Comparison of ENCODE assay signal across 15 mouse cellular contexts in the genomic region with DNA sequence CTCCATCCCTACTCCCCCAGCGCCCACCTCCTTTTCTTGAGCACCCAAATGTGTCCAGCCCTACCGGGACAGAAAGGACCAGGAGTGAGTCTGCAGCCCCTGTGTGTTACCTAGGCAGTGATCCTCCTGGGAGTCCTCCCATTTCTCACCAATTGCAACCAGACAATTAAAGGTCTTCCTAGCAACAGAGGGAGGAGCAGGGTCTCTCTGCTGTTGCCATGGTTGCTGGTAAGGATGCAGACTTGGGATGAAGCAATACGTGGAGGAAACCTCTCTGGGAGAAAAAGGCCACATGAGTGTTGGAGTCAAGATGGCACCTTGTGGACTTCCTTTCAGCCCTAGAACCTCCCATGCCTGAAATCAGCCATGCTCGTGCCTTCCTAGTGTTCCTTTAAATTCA. TPM values are rescaled to one million over a fixed set of nuclear protein-coding genes. Genes with fewer than 3 reads are reported as not detected.
A peak's percentile ranks its signal among the peaks of the same experiment; 100 is the strongest.
DNase-seq lines count a peak whose midpoint lies in the region; ATAC-seq lines count a peak whose summit lies in the region.
"Had no signal": no experiment of that assay in that cellular context is flagged by ENCODE, and none has a peak within 500 bp of the region (broad histone marks: within the 10 kb centered on the region; RNA-seq: fewer than 3 reads in every experiment).

No protein-coding gene starts in this region.

- no peak overlapping the region for H3K27ac ChIP-seq in hindbrain, embryonic 14.5 days
- peak overlapping the region; percentile 39 for H3K27ac ChIP-seq in midbrain, embryonic 15.5 days
- H3K27ac ChIP-seq: embryonic facial prominence, embryonic 15.5 days had no signal

- H3K9ac ChIP-seq in hindbrain, embryonic 14.5 days, result no peak overlapping the region
- no peak overlapping the region for H3K9ac ChIP-seq in midbrain, embryonic 15.5 days
- H3K9ac ChIP-seq: embryonic facial prominence, embryonic 15.5 days; lung, embryonic 15.5 days had no signal

- no peaks in the 10 kb centered on the region for H3K27me3 ChIP-seq in hindbrain, embryonic 14.5 days (ENCODE audit: control insufficient read depth, insufficient read depth, low read length)
- H3K27me3 ChIP-seq in midbrain, embryonic 15.5 days (replicated peaks), result no peaks in the 10 kb centered on the region; the same call in 1 of the 2 replicates

- 0 out of 2 replicates have a peak, but pooled peaks cover 1% of the 10 kb centered on the region for H3K36me3 ChIP-seq in hindbrain, embryonic 14.5 days (replicated peaks; ENCODE audit: control insufficient read depth, insufficient read depth)
- H3K36me3 ChIP-seq in midbrain, embryonic 15.5 days (replicated peaks), result no peaks in the 10 kb centered on the region
- H3K36me3 ChIP-seq: embryonic facial prominence, embryonic 15.5 days; lung, embryonic 15.5 days had no signal

- peak; percentile 45 for DNase-seq in embryo, embryonic 10 days (ENCODE audit: low spot score)
- no peak for DNase-seq in embryo, embryonic 9.5 days (ENCODE audit: extremely low spot score)
- peak; percentile 53 for DNase-seq in embryo, embryonic 10.5 days (ENCODE audit: low spot score)
- no peak for DNase-seq in hindbrain, embryonic 14.5 days (ENCODE audit: low spot score)
- no peak for DNase-seq in heart, adult 18-20 months
- no peak for DNase-seq in right cerebral cortex, adult 2 months (ENCODE audit: low spot score in 2 of 2)
- DNase-seq: adrenal gland, adult 8-10 months; cerebellum, postnatal 14 days; gastrocnemius, postnatal 36 days; layer of hippocampus, adult 9-11 months had no signal

- no peaks in the 10 kb centered on the region for H3K9me3 ChIP-seq in hindbrain, embryonic 14.5 days (ENCODE audit: control insufficient read depth, low read length)
- no peaks in the 10 kb centered on the region for H3K9me3 ChIP-seq in midbrain, embryonic 15.5 days
- H3K9me3 ChIP-seq: embryonic facial prominence, embryonic 15.5 days; lung, embryonic 15.5 days had no signal

- ATAC-seq in hindbrain, embryonic 14.5 days (ENCODE audit: low FRiP score), result 0 out of 2 replicates have a peak, but pooled peaks have one; percentile 35
- peak; percentile 40; the same call in 1 of the 2 replicates for ATAC-seq in midbrain, embryonic 15.5 days (replicated peaks)
- no peak for ATAC-seq in monocyte, adult 5-6 weeks (replicated peaks; ENCODE audit: insufficient number of reproducible peaks, low FRiP score, low TSS enrichment, poor library complexity, severe bottlenecking)

- H3K4me3 ChIP-seq in hindbrain, embryonic 14.5 days (replicated peaks; ENCODE audit: low read length), result no peak overlapping the region
- no peak overlapping the region for H3K4me3 ChIP-seq in midbrain, embryonic 15.5 days
- H3K4me3 ChIP-seq: embryonic facial prominence, embryonic 15.5 days had no signal

- H3K4me2 ChIP-seq in hindbrain, embryonic 14.5 days (replicated peaks), result no peak overlapping the region
- no peak overlapping the region for H3K4me2 ChIP-seq in midbrain, embryonic 15.5 days
- H3K4me2 ChIP-seq: embryonic facial prominence, embryonic 15.5 days had no signal

- peaks cover 20% of the 10 kb centered on the region for H3K4me1 ChIP-seq in hindbrain, embryonic 14.5 days (replicated peaks; ENCODE audit: control insufficient read depth, insufficient read depth, low read length)
- peaks cover 27% of the 10 kb centered on the region for H3K4me1 ChIP-seq in midbrain, embryonic 15.5 days

- 12% methylated on average over 4 of the region's 4 CpGs for WGBS in hindbrain, embryonic 14.5 days
- 11% methylated on average over 4 of the region's 4 CpGs for WGBS in midbrain, embryonic 15.5 days

RNA-seq across cellular contexts. Expression of a gene that starts 19.7 kb away (rescaled TPM):
- polyA plus RNA-seq in hindbrain, embryonic 14.5 days (2014; fragmentation: Nextera tagmentation; extraction: Ambion mirVana), result 9.3 and 10.1 TPM in 2 replicates
- polyA plus RNA-seq in midbrain, embryonic 15.5 days (2015; fragmentation: Nextera tagmentation; extraction: Ambion mirVana), result 13.2 and 18.1 TPM in 2 replicates
- total RNA-seq in heart, adult 18-20 months (2021), result 1 to 10 TPM; 1.4 to 2.0 TPM
- 0.19 TPM in 1 of 3 replicates, not detected in the others for total RNA-seq in monocyte, adult 5-6 weeks (2017)
- total RNA-seq: megakaryocyte, adult 5-6 weeks had no signal

Comparison
In these comparisons a context has a peak if more than half of its experiments do, and no peak if none do; other contexts are left out.
1. DNase-seq: peak in embryo, embryonic 10 days (single experiment) and embryo, embryonic 10.5 days (single experiment); none in embryo, embryonic 9.5 days (single experiment), hindbrain, embryonic 14.5 days (single experiment), heart, adult 18-20 months (0 of 2) and right cerebral cortex, adult 2 months (0 of 2).